Mouse (Mus musculus) liver, adult 2 months (tissue): ENCODE data around the gene Fam57b. TPM values are rescaled to one million over a fixed set of nuclear protein-coding genes. Genes with fewer than 3 reads are reported as not detected.
A peak's percentile ranks its signal among the peaks of the same experiment; 100 is the strongest.
"Not testable (repeated sequence)": the region's sequence is repeated elsewhere in the genome, so short reads cannot be mapped to it uniquely, and the experiment has no call there.

Experiments used
- DNase-seq: peaks from one replicate; pipeline ENCODE4 v3.0.0-alpha.2; 2011; ENCODE audit warnings: low read depth, low spot score; ENCODE audit errors: extremely low read depth
- H3K27ac ChIP-seq: fragments of 200-500 bp; replicated peaks from 2 replicates; pipeline ENCODE4 v1.5.1; 2012; ENCODE audit warnings: low read depth, mild to moderate bottlenecking, control low read depth, inconsistent platforms, low read length; ENCODE audit not compliant: insufficient read depth
- H3K27me3 ChIP-seq: fragments of 200-500 bp; 2 replicates; pipeline ENCODE4 v1.6.1; 2012; ENCODE audit warnings: mild to moderate bottlenecking, moderate library complexity, low read length, inconsistent platforms; ENCODE audit not compliant: control insufficient read depth, insufficient read depth
- H3K36me3 ChIP-seq: fragments of 200-500 bp; 2 replicates; pipeline ENCODE4 v1.6.1; 2012; ENCODE audit warnings: low read length, inconsistent platforms; ENCODE audit not compliant: control insufficient read depth, insufficient read depth
- H3K4me1 ChIP-seq: fragments of 200-500 bp; 2 replicates; pipeline ENCODE4 v1.6.1; 2011; ENCODE audit warnings: low read length; ENCODE audit not compliant: control insufficient read depth, insufficient read depth
- H3K4me3 ChIP-seq: fragments of 200-500 bp; 2 replicates; pipeline ENCODE4 v1.5.1; 2011; ENCODE audit warnings: low read depth, mild to moderate bottlenecking, control low read depth, low read length, moderate library complexity; ENCODE audit not compliant: insufficient read depth
- H3K79me2 ChIP-seq: fragments of 200-500 bp; 2 replicates; pipeline ENCODE4 v1.6.1; 2012; ENCODE audit warnings: inconsistent platforms, mild to moderate bottlenecking, low read length, moderate library complexity; ENCODE audit not compliant: control insufficient read depth, insufficient read depth
- H3K9ac ChIP-seq: fragments of 200-500 bp; 2 replicates; pipeline ENCODE4 v1.6.1; 2012; ENCODE audit warnings: low read depth, mild to moderate bottlenecking, control low read depth, inconsistent platforms, low read length
- CTCF ChIP-seq: fragments of 200-500 bp; IDR thresholded peaks from 2 replicates; pipeline ENCODE4 v1.5.1; 2011; ENCODE audit warnings: low read depth, low read length, control low read depth
- POLR2A ChIP-seq: fragments of 200-500 bp; IDR thresholded peaks from 2 replicates; pipeline ENCODE4 v1.6.1; 2011; ENCODE audit warnings: low read length, control low read depth; ENCODE audit not compliant: insufficient read depth; ENCODE audit errors: extremely low read depth
- WGBS: fragments of 180-500 bp; shearing (Covaris S2); methylation state at CpG from one replicate; pipeline ENCODE4 v1.1.7; 2018; 5-methylcytosine and 5-hydroxymethylcytosine counted together
- polyA plus RNA-seq: library from polyadenylated mRNA; depleted of rRNA; stranded (reverse); fragments of >200 nt; gene quantifications from 2 replicates; pipeline ENCODE4 v1.2.3, GENCODE M21; 2012
- total RNA-seq: library from RNA; depleted of rRNA; stranded (reverse); fragments of >200 nt; gene quantifications from 2 replicates; pipeline ENCODE4 v1.2.3, GENCODE M21; 2014

Fam57b gene
- total and polyA plus RNA-seq, 2 experiments = 0.44 TPM; not detected in 1

- TF ChIP-seq POLR2A (no peak), CTCF (no peak)
- no peak for DNase-seq
- no peak overlapping the region for H3K4me3 ChIP-seq
- no peaks in the 10 kb centered on the region; the same call in 1 of the 2 replicates for H3K36me3 ChIP-seq
- 58% methylated on average over 2 of the region's 2 CpGs for WGBS
- H3K79me2 ChIP-seq = peaks cover 6% of the 10 kb centered on the region; the same call in 1 of the 2 replicates
- no peaks in the 10 kb centered on the region for H3K27me3 ChIP-seq
- no peak overlapping the region for H3K27ac ChIP-seq
- H3K4me1 ChIP-seq = peaks cover 12% of the 10 kb centered on the region
- no peak overlapping the region for H3K9ac ChIP-seq
Measured at GRCm38 (mm10) chr7:126774463-126774862, 23.0 kb upstream of the Fam57b start.

- TF ChIP-seq POLR2A (no peak), CTCF (no peak)
- Histone ChIP-seq H3K9ac (no peak overlapping the region), H3K4me1 (peaks cover 16% of the 10 kb centered on the region), H3K27ac (no peak overlapping the region), H3K27me3 (no peaks in the 10 kb centered on the region), H3K79me2 (peaks cover 6% of the 10 kb centered on the region; the same call in 1 of the 2 replicates), H3K36me3 (no peaks in the 10 kb centered on the region; the same call in 1 of the 2 replicates), H3K4me3 (no peak overlapping the region)
- WGBS = 84% methylated on average over 10 of the region's 10 CpGs
- DNase-seq = no peak
Measured at GRCm38 (mm10) chr7:126775185-126775977, 22.1 kb upstream of the Fam57b start.

- Histone ChIP-seq H3K9ac (no peak overlapping the region), H3K79me2 (peaks cover 6% of the 10 kb centered on the region; the same call in 1 of the 2 replicates), H3K27me3 (no peaks in the 10 kb centered on the region), H3K27ac (no peak overlapping the region), H3K4me1 (peaks cover 19% of the 10 kb centered on the region), H3K4me3 (no peak overlapping the region), H3K36me3 (no peaks in the 10 kb centered on the region; the same call in 1 of the 2 replicates)
- 79% methylated on average over 3 of the region's 3 CpGs for WGBS
- no peak for DNase-seq
- no peak for TF ChIP-seq CTCF
- TF ChIP-seq POLR2A = no peak
Measured at GRCm38 (mm10) chr7:126775978-126776234, 21.6 kb upstream of the Fam57b start.

GRCm38 (mm10) chr7:126776598-126777057 lies 20.8 kb upstream of the Fam57b start, which contains the start of gene Ypel3:
Gene Ypel3, plus strand, starts transcription at chr7:126776955.
- peaks cover 21% of the 10 kb centered on the region for H3K4me1 ChIP-seq
- H3K4me3 ChIP-seq = peak within 1 kb of the TSS; percentile 92
- DNase-seq = peak; percentile 83
- peak within 1 kb of the TSS; percentile 87 for H3K27ac ChIP-seq
- under 1% methylated on average over 36 of the region's 37 CpGs for WGBS
- no peaks in the 10 kb centered on the region; the same call in 1 of the 2 replicates for H3K36me3 ChIP-seq
- H3K79me2 ChIP-seq = peaks cover 6% of the 10 kb centered on the region; the same call in 1 of the 2 replicates
- TF ChIP-seq POLR2A = peak; percentile 73
- TF ChIP-seq CTCF = no peak
- H3K27me3 ChIP-seq = no peaks in the 10 kb centered on the region
- peak within 1 kb of the TSS; percentile 99 for H3K9ac ChIP-seq

GRCm38 (mm10) chr7:126777476-126777875 lies 20.0 kb upstream of the Fam57b start:
- Histone ChIP-seq H3K9ac (peak overlapping the region; percentile 99), H3K27me3 (no peaks in the 10 kb centered on the region), H3K27ac (peak overlapping the region; percentile 87), H3K4me3 (peak overlapping the region; percentile 92), H3K79me2 (peaks cover 6% of the 10 kb centered on the region; the same call in 1 of the 2 replicates), H3K4me1 (peaks cover 28% of the 10 kb centered on the region), H3K36me3 (no peaks in the 10 kb centered on the region; the same call in 1 of the 2 replicates)
- 45% methylated on average over 10 of the region's 10 CpGs for WGBS
- TF ChIP-seq CTCF (no peak), POLR2A (no peak)
- DNase-seq = peak; percentile 69

- H3K27me3 ChIP-seq = no peaks in the 10 kb centered on the region
- H3K4me1 ChIP-seq = peaks cover 34% of the 10 kb centered on the region
- no peak overlapping the region for H3K4me3 ChIP-seq
- no peak for TF ChIP-seq POLR2A
- H3K9ac ChIP-seq = no peak overlapping the region
- H3K79me2 ChIP-seq = peaks cover 6% of the 10 kb centered on the region; the same call in 1 of the 2 replicates
- no peaks in the 10 kb centered on the region; the same call in 1 of the 2 replicates for H3K36me3 ChIP-seq
- 87% methylated on average over 3 of the region's 3 CpGs for WGBS
- no peak for DNase-seq
- H3K27ac ChIP-seq = no peak overlapping the region
Measured at GRCm38 (mm10) chr7:126778147-126778546, 19.3 kb upstream of the Fam57b start.

GRCm38 (mm10) chr7:126779101-126779500 lies 18.4 kb upstream of the Fam57b start:
- DNase-seq, H3K27me3 ChIP-seq, H3K27ac ChIP-seq, H3K9ac ChIP-seq, H3K4me3 ChIP-seq, H3K36me3 ChIP-seq, H3K79me2 ChIP-seq: not testable (repeated sequence)
- WGBS = 88% methylated on average over 7 of the region's 7 CpGs
- H3K4me1 ChIP-seq = peaks cover 35% of the 10 kb centered on the region
